Mouse (Mus musculus): ENCODE measurements around the gene Satb2.

DNA sequence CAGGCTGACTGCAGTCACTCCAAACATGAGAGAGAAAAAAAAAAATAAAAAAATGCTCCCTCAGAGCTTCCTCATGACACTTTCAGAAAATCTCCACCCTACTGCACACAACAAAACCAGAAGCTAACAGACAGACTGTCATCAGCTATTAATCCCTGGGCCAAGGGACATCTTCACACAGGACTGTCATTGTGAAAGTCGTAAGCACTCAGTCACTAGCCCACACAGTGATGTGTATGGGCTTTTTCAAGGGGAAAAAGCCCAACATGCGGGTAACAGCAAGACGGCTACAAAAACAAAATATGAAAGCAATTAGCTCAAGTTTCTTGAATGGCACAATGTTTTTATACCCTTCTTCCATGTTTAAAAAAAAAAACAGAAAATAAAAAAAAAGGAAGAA, 41.9 kb downstream of the Satb2 start:
- TF ChIP-seq POLR2A (IDR thresholded peaks at IDR 0.05; ENCODE audit: extremely low read depth, insufficient read depth, low read length) (no peak), CTCF (IDR thresholded peaks at IDR 0.05; ENCODE audit: extremely low read depth, insufficient read depth, low read length) (no peak)
